Mouse (Mus musculus): ENCODE data around the gene Neurod6. TPM values are rescaled to one million over a fixed set of nuclear protein-coding genes. Genes with fewer than 3 reads are reported as not detected.

Gene Neurod6
- polyA plus RNA-seq, 1 experiment: not detected

GRCm38 (mm10) chr6:55667801-55668200 lies 13.3 kb downstream of the Neurod6 start:
- no peaks in the 10 kb centered on the region for H3K4me1 ChIP-seq (ENCODE audit: control insufficient read depth, insufficient read depth, insufficient read length, low read length)
- no peak overlapping the region for H3K4me3 ChIP-seq (ENCODE audit: insufficient read depth, low read depth, low read length)
- H3K27ac ChIP-seq (replicated peaks; ENCODE audit: low read depth, low read length): no peak overlapping the region

DNA sequence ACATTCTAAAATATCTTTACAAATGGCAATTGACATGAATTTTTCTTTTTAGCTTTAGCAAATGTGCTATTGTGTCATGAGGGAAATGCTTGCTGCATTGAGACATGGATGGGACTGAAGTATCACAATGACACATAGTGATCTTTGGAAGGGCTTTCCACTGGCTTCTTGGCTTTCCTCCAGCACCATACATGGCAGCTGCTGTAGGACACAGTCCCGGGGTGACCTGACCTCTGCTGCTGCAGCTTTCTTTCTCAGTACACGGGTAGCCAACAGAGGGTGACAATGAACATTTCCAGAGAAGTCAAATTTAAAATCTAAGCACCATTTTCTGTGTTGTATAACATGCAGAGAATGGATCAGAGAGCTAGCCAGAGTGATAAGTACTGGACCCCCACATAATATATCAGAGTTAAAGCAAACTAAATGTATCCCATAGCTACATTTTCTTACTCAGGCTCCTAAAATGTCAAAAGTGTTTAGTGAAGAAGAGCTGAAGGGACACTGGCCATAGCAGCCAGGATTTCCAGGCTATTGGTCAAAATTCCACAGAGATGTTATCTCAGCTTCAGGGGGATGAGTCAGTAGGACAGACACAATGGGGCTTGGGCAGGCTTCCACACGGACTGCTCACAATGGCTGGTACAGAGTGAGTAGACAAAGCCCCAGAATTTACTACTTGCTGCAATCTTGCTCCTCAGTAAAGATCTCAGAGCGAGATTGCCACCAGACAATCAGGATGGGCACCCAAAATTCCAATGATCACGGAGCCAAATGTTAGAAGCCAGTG lies 19.7 kb downstream of the Neurod6 start:
- H3K4me1 ChIP-seq (ENCODE audit: control insufficient read depth, insufficient read depth, insufficient read length, low read length): peaks cover 2% of the 10 kb centered on the region; the same call in 1 of the 2 replicates

DNA sequence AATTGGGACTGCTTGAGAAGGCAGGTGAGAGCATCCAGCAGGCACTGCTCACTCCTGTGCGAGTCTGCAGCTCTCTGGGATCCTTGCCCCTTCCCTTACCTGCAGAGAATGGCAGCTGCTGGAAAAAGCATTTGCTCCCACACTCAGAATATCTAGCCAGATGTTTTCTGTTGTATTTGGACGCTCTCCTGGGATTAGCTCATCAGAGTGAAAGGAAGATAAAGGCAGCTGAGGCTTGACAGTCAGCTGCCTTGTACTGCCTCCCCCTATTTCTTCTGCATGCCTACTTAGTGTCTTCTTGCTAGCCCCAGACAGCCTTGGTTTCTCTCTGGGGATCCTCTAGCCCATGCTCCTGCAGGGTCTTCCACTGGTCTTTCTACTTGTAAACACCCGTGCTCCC lies 31.1 kb downstream of the Neurod6 start:
- peaks cover 9% of the 10 kb centered on the region for H3K4me1 ChIP-seq (ENCODE audit: control insufficient read depth, insufficient read depth, insufficient read length, low read length)
- H3K27ac ChIP-seq (replicated peaks; ENCODE audit: low read depth, low read length): 0 out of 2 replicates have a peak overlapping the region, but pooled peaks have one; percentile 55

More for the DNA sequence above, 19.7 kb downstream of the Neurod6 start:
- Histone ChIP-seq H3K4me3 (ENCODE audit: insufficient read depth, low read depth, low read length) (no peak overlapping the region), H3K27ac (replicated peaks; ENCODE audit: low read depth, low read length) (no peak overlapping the region)

DNA sequence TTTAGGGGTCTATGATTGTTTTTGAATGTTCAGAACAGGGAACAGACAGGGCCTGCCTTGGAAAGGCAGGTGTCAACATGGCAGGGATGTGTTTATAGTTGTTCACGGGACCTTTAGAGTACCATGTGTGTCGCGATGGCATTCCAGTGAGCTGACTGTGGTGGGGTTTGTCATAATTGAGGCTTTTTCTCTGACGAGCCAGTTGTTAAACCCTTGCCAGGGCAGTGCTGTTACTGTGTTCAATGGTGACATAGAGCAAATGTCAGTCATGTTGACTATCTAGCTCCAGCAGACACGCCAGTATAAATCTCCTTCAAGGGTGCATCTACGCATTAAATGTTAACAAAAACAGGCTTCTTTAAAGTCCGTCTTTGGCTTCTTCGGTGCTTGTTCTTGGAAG lies 31.5 kb downstream of the Neurod6 start:
- Histone ChIP-seq H3K4me3 (ENCODE audit: insufficient read depth, low read depth, low read length) (no peak overlapping the region), H3K4me1 (ENCODE audit: control insufficient read depth, insufficient read depth, insufficient read length, low read length) (peaks cover 9% of the 10 kb centered on the region), H3K27ac (replicated peaks; ENCODE audit: low read depth, low read length) (peak overlapping the region; percentile 55; the same call in 1 of the 2 replicates)

More for the DNA sequence above, 31.1 kb downstream of the Neurod6 start:
- H3K4me3 ChIP-seq (ENCODE audit: insufficient read depth, low read depth, low read length): no peak overlapping the region

GRCm38 (mm10) chr6:55648886-55649285 lies 32.2 kb downstream of the Neurod6 start:
- H3K4me1 ChIP-seq (ENCODE audit: control insufficient read depth, insufficient read depth, insufficient read length, low read length): peaks cover 9% of the 10 kb centered on the region
- no peak overlapping the region for H3K27ac ChIP-seq (replicated peaks; ENCODE audit: low read depth, low read length)
- H3K4me3 ChIP-seq (ENCODE audit: insufficient read depth, low read depth, low read length): no peak overlapping the region

- H3K27ac ChIP-seq (replicated peaks; ENCODE audit: low read depth, low read length): peak overlapping the region; percentile 26; the same call in 1 of the 2 replicates
These were observed 33.2 kb downstream of the Neurod6 start for GRCm38 (mm10) chr6:55647771-55648280.

GRCm38 (mm10) chr6:55646824-55647560 lies 34.1 kb downstream of the Neurod6 start:
- H3K27ac ChIP-seq (replicated peaks; ENCODE audit: low read depth, low read length): no peak overlapping the region
- H3K4me3 ChIP-seq (ENCODE audit: insufficient read depth, low read depth, low read length): no peak overlapping the region
- peaks cover 9% of the 10 kb centered on the region for H3K4me1 ChIP-seq (ENCODE audit: control insufficient read depth, insufficient read depth, insufficient read length, low read length)

More at GRCm38 (mm10) chr6:55647771-55648280, 33.2 kb downstream of the Neurod6 start:
- Histone ChIP-seq H3K4me3 (ENCODE audit: insufficient read depth, low read depth, low read length) (no peak overlapping the region), H3K4me1 (ENCODE audit: control insufficient read depth, insufficient read depth, insufficient read length, low read length) (peaks cover 9% of the 10 kb centered on the region)

DNA sequence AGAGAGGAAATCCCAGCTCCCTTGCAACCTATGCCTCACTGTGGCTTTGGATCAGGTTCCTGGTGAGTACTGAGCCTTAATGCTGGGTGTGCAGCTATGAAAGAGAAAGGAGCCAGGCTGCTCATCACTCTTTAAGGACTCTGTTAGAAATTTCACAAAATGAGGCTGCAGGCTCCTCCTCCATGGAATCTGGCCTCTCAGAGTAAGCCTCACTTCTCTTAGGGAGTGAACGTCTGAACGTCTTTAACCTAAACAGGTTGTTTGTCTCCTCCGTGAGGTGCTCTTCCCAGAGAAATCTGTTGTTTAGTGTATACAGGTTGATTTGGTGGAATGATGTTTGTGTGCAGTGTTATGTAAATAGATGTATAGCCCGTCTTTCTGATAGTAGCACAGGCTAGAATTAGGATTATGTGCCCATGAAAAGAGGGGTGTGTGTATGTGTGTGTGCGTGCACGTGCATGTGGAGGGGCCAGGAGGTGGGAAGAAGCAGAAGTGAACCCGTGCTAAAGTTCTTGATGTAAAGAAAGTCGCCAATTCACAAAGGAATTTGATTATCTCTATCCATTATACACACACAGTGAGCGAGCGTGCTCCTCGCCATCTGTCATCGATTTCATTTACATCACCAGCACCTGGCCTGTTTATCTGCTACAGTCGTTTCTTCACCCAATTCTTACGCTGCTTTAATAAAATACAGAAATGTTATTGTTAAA lies 34.8 kb downstream of the Neurod6 start:
- Histone ChIP-seq H3K4me3 (ENCODE audit: insufficient read depth, low read depth, low read length) (no peak overlapping the region), H3K4me1 (ENCODE audit: control insufficient read depth, insufficient read depth, insufficient read length, low read length) (peaks cover 9% of the 10 kb centered on the region), H3K27ac (replicated peaks; ENCODE audit: low read depth, low read length) (no peak overlapping the region)

- Histone ChIP-seq H3K4me3 (ENCODE audit: insufficient read depth, low read depth, low read length) (no peak overlapping the region), H3K4me1 (ENCODE audit: control insufficient read depth, insufficient read depth, insufficient read length, low read length) (no peaks in the 10 kb centered on the region), H3K27ac (replicated peaks; ENCODE audit: low read depth, low read length) (no peak overlapping the region)
These were observed 46.4 kb downstream of the Neurod6 start for GRCm38 (mm10) chr6:55634662-55635061.

Other genes with a start within 250 kb of the Neurod6 start
- 1.5 and 2.4 TPM in 2 replicates for gene Adcyap1r1, start 229.3 kb downstream of the Neurod6 start, polyA plus RNA-seq (2012; ENCODE audit: insufficient read depth, insufficient read length, missing spikeins)
- not detected in 2 replicates for gene Itprid1, start 155.6 kb upstream of the Neurod6 start, polyA plus RNA-seq (2012; ENCODE audit: insufficient read depth, insufficient read length, missing spikeins)

All from brown adipose tissue, adult 24 weeks (tissue).